Mouse (Mus musculus) lung, embryonic 14.5 days (tissue): ENCODE data around the gene Cdc73. TPM values are rescaled to one million over a fixed set of nuclear protein-coding genes. Genes with fewer than 3 reads are reported as not detected.

Source experiments
- ATAC-seq: fragments of 200-750 bp; cut with Nextera tagmentation; 2 replicates; pipeline ENCODE4 v1.8.0; 2017; ENCODE audit warnings: mild to moderate bottlenecking, moderate TSS enrichment, moderate library complexity; ENCODE audit not compliant: insufficient read depth
- DNase-seq: peaks from one replicate; pipeline ENCODE4 v3.0.0-alpha.2; 2015
- H3K27ac ChIP-seq: fragments of 300-500 bp; sonication (generic); 2 replicates; pipeline ENCODE4 v1.5.1; 2014; ENCODE audit warnings: low read depth, mild to moderate bottlenecking, moderate library complexity
- H3K27me3 ChIP-seq: fragments of 300-500 bp; sonication (generic); 2 replicates; pipeline ENCODE4 v1.6.1; 2014; ENCODE audit warnings: low read length, control low read depth; ENCODE audit not compliant: insufficient read depth
- H3K36me3 ChIP-seq: fragments of 300-500 bp; sonication (generic); 2 replicates; pipeline ENCODE4 v1.6.1; 2014; ENCODE audit warnings: control low read depth; ENCODE audit not compliant: insufficient read depth
- H3K4me1 ChIP-seq: fragments of 300-500 bp; sonication (generic); 2 replicates; pipeline ENCODE4 v1.6.1; 2014; ENCODE audit warnings: antibody characterized with exemption, control low read depth; ENCODE audit not compliant: insufficient read depth
- H3K4me2 ChIP-seq: fragments of 300-500 bp; sonication (generic); 2 replicates; pipeline ENCODE4 v1.6.1; 2014; ENCODE audit warnings: mild to moderate bottlenecking
- H3K4me3 ChIP-seq: fragments of 300-500 bp; sonication (generic); 2 replicates; pipeline ENCODE4 v1.5.1; 2014; ENCODE audit warnings: low read depth, low read length
- H3K9ac ChIP-seq: fragments of 300-500 bp; sonication (generic); 2 replicates; pipeline ENCODE4 v1.6.1; 2014
- H3K9me3 ChIP-seq: fragments of 300-500 bp; sonication (generic); 2 replicates; pipeline ENCODE4 v1.6.1; 2016; ENCODE audit warnings: low read depth, low read length, control low read depth
- CTCF ChIP-seq: IDR thresholded peaks from 2 replicates; pipeline ENCODE4 v1.5.1; 2016; ENCODE audit warnings: antibody characterized with exemption, low read depth
- WGBS: fragments of 180-500 bp; shearing (Covaris S2); extraction: QIAGEN DNeasy Blood & Tissue Kit; methylation state at CpG from one replicate; pipeline ENCODE4 v1.1.7; 2014; 5-methylcytosine and 5-hydroxymethylcytosine counted together
- polyA plus RNA-seq: library from polyadenylated mRNA; unstranded; fragments of >200 nt; fragmentation: Nextera tagmentation; extraction: Ambion mirVana; gene quantifications from 2 replicates; pipeline ENCODE4 v1.2.1, GENCODE M21; 2014

The Cdc73 gene
- polyA plus RNA-seq, 1 experiment from 2014 or later = 22.2 TPM

- ATAC-seq (no peak), DNase-seq (no peak)
- peaks cover 27% of the 10 kb centered on the region for H3K36me3 ChIP-seq
- no peaks in the 10 kb centered on the region for H3K27me3 ChIP-seq
- no peak overlapping the region for H3K27ac ChIP-seq
- no peaks in the 10 kb centered on the region for H3K4me1 ChIP-seq
- H3K9me3 ChIP-seq = no peaks in the 10 kb centered on the region
- no peak for TF ChIP-seq CTCF
- H3K4me3 ChIP-seq = no peak overlapping the region
- no peak overlapping the region for H3K9ac ChIP-seq
- WGBS = 85% methylated on average over 2 of the region's 2 CpGs
- no peak overlapping the region for H3K4me2 ChIP-seq
These were observed 89.8 kb downstream of the Cdc73 start for GRCm38 (mm10) chr1:143612901-143613300.

DNA sequence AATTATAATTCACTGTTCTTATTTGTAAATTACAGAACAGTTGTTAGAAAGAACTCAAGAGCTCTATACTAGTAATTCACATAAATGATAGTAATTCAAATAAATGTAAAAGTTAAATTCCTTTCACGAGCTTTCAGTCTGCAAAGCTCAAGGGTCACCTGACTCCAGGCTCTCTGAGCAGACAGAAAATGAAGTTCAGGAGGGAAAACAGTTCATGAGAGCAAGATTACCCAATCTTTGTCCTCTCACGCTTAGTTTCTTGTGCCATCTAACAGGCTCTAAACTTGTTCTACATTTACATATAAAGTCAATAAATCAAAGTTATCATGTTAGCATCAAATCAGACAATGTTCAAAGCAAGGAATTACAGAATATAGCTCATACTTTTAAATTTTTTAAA is 93.8 kb downstream of the Cdc73 start:
- DNase-seq = no peak
- no peak overlapping the region for H3K4me2 ChIP-seq
- no peak overlapping the region for H3K27ac ChIP-seq
- H3K27me3 ChIP-seq = no peaks in the 10 kb centered on the region
- H3K9me3 ChIP-seq = no peaks in the 10 kb centered on the region
- peaks cover 10% of the 10 kb centered on the region; the same call in 1 of the 2 replicates for H3K36me3 ChIP-seq
- no peak overlapping the region for H3K4me3 ChIP-seq
- no peak for ATAC-seq
- no peaks in the 10 kb centered on the region for H3K4me1 ChIP-seq
- 70% methylated on average over 2 of the region's 2 CpGs for WGBS
- H3K9ac ChIP-seq = no peak overlapping the region
- no peak for TF ChIP-seq CTCF

DNA sequence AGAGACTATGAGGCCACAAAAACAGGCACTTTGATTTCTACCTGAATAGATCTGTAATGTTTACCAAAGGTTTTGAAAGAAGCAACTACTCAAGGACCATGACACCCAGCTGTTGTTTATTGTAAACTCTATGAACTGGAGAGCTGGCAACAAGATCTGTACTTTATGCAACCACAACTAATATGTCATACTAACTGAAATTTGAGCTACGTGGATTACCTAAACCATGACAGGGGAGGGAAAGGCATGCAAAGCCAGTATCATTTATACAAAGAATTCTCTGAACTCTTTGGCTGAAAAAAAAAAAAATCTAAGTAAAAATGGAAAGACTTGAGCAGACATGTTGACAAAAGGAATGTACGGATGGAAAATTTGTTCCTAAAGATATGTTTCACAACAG is 105.8 kb downstream of the Cdc73 start:
- no peak overlapping the region for H3K4me2 ChIP-seq
- DNase-seq = no peak
- no peaks in the 10 kb centered on the region for H3K9me3 ChIP-seq
- no peak for TF ChIP-seq CTCF
- 59% methylated on average over 2 of the region's 2 CpGs for WGBS
- H3K27ac ChIP-seq = no peak overlapping the region
- no peak for ATAC-seq
- H3K4me1 ChIP-seq = no peaks in the 10 kb centered on the region
- no peaks in the 10 kb centered on the region for H3K36me3 ChIP-seq
- no peak overlapping the region for H3K9ac ChIP-seq
- H3K27me3 ChIP-seq = no peaks in the 10 kb centered on the region
- H3K4me3 ChIP-seq = no peak overlapping the region

DNA sequence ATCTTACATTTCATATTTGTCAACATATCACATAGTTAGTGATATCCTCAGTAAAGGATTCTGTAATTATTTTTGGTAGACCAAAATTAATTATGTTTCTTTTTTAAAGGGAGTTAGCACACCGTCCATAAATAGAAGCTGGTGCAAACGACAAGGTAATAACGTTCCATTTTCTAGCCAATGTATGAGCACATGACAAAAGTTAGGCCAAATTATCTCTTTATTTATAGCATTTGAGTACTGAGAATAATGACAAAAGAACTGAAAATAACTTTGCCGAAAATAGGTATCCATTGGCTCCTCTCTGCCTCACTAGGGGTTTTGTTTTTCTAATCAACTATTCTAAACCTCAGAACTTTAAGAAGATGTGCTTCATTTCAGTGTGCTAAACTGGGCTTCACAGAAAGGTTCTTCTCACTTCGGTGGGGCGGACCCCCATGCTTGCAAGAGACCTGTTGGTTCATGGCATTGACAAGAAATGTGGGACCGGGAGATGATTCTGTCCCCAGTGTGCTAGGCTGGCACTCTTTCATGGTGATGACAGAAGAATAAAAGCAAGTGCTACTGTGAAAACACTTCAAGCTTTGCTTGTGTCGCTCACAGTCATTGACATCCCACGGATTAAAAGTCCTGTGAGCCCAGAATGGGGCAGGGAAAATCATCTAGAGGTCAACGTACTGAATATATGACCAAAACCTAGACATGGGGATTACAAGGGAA is 125.7 kb downstream of the Cdc73 start:
- Histone ChIP-seq H3K4me2 (no peak overlapping the region), H3K27me3 (no peaks in the 10 kb centered on the region), H3K4me3 (no peak overlapping the region), H3K27ac (no peak overlapping the region), H3K9me3 (no peaks in the 10 kb centered on the region), H3K9ac (no peak overlapping the region), H3K36me3 (no peaks in the 10 kb centered on the region), H3K4me1 (no peaks in the 10 kb centered on the region)
- ATAC-seq (no peak), DNase-seq (no peak)
- TF ChIP-seq CTCF = no peak
- WGBS = 72% methylated on average over 10 of the region's 10 CpGs

DNA sequence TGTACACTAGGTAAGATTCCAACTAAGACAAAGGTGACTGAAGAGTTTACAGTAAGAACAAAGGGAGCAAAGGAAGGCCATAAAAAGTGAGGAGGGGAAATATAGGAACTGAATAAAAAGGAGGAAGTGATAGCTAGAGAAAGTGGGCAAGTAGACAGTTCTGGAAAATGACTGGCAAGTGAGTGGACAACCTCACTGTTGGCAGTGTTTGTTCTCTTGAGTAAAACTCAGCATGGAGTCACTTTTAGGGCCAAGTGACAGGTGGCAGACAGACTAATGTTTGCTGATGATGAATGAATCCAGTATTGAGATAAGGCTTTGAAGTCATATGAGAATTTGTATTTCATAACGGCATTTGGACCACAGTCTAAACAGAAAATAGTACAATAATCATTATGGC is 144.5 kb downstream of the Cdc73 start:
- Histone ChIP-seq H3K27me3 (no peaks in the 10 kb centered on the region), H3K36me3 (no peaks in the 10 kb centered on the region), H3K4me2 (no peak overlapping the region), H3K27ac (no peak overlapping the region), H3K9ac (no peak overlapping the region), H3K4me1 (no peaks in the 10 kb centered on the region), H3K9me3 (no peaks in the 10 kb centered on the region), H3K4me3 (no peak overlapping the region)
- TF ChIP-seq CTCF = no peak
- ATAC-seq (no peak), DNase-seq (no peak)
- 39% methylated on average over 1 of the region's 1 CpGs for WGBS

DNA sequence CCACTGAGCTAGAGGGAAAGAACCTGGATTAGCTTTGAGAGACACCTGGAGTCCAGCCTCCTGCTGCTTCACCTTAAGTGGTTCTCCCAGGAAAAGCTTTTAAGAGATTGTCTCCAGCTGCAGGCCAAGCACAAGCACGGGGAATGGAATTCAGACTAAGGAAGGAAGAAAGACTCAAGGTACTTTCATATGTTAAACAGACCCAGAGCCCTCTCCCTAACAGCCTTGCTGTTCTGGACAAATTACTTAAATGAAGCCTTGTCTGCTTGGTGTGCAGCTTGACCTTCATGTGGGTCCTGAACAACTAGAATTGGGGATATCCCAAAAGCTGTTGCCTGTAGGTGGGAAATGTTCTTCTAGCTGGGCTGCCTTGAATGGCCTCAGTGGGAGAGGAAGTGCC is 147.2 kb downstream of the Cdc73 start:
- DNase-seq (no peak), ATAC-seq (no peak)
- no peaks in the 10 kb centered on the region for H3K9me3 ChIP-seq
- H3K4me2 ChIP-seq = no peak overlapping the region
- no peaks in the 10 kb centered on the region for H3K36me3 ChIP-seq
- no peaks in the 10 kb centered on the region for H3K4me1 ChIP-seq
- no peak overlapping the region for H3K4me3 ChIP-seq
- no peak overlapping the region for H3K9ac ChIP-seq
- no peak for TF ChIP-seq CTCF
- no peak overlapping the region for H3K27ac ChIP-seq
- WGBS = 21% methylated on average over 1 of the region's 1 CpGs
- H3K27me3 ChIP-seq = no peaks in the 10 kb centered on the region

- H3K9me3 ChIP-seq = no peaks in the 10 kb centered on the region
- no peaks in the 10 kb centered on the region for H3K27me3 ChIP-seq
- no peaks in the 10 kb centered on the region for H3K4me1 ChIP-seq
- DNase-seq (no peak), ATAC-seq (no peak)
- no peak overlapping the region for H3K9ac ChIP-seq
- 19% methylated on average over 2 of the region's 2 CpGs for WGBS
- H3K4me3 ChIP-seq = no peak overlapping the region
- no peak overlapping the region for H3K4me2 ChIP-seq
- H3K27ac ChIP-seq = no peak overlapping the region
- no peaks in the 10 kb centered on the region for H3K36me3 ChIP-seq
- TF ChIP-seq CTCF = no peak
These were observed 148.1 kb downstream of the Cdc73 start for GRCm38 (mm10) chr1:143554621-143555020.

Other genes starting within 250 kb of the Cdc73 start
- gene B3galt2, start 62.2 kb downstream of the Cdc73 start, polyA plus RNA-seq = 0.49 and 0.66 TPM in 2 replicates
- gene Glrx2, start 13.4 kb upstream of the Cdc73 start, polyA plus RNA-seq = 67.1 and 69.1 TPM in 2 replicates
- gene Trove2, start 74.2 kb upstream of the Cdc73 start, polyA plus RNA-seq = 20.1 and 21.2 TPM in 2 replicates
- 74.0 and 77.6 TPM in 2 replicates for gene Uchl5, start 74.4 kb upstream of the Cdc73 start, polyA plus RNA-seq